Mouse (Mus musculus): ENCODE results near the gene Gabrb1.

DNA sequence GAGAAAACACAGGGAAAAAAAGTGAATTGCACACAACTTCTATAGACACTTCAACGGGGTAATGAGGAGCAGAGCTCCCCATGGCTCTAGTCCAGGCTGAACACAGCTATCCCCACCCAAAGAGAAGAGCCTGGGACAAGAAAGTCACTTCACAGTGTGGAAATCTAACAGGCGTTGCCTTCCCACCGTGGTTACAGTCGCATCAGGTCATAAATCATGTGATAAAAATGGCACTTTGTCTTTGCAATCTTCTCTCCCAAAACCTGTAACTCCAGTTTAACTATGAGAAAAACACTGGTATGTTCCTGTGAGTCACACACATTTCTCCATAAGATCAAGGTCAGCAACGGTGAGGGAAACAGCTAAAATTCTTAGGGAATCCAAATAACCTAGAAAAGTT is 498.7 kb downstream of the Gabrb1 start:
- TF ChIP-seq CTCF (IDR thresholded peaks at IDR 0.05; ENCODE audit: extremely low read depth, insufficient read depth, insufficient read length, insufficient replicate concordance) (no peak), POLR2A (IDR thresholded peaks at IDR 0.05; ENCODE audit: low read depth, low read length) (no peak)

All from spleen, adult 2 months (tissue).